Mouse (Mus musculus): ENCODE results near the gene Prdx1. TPM values are rescaled to one million over a fixed set of nuclear protein-coding genes. Genes with fewer than 3 reads are reported as not detected.
"Not testable (repeated sequence)": the region's sequence is repeated elsewhere in the genome, so short reads cannot be mapped to it uniquely, and the experiment has no call there.

Prdx1 gene
- polyA plus RNA-seq, 1 experiment from 2014 or later = 1,174 TPM

DNA sequence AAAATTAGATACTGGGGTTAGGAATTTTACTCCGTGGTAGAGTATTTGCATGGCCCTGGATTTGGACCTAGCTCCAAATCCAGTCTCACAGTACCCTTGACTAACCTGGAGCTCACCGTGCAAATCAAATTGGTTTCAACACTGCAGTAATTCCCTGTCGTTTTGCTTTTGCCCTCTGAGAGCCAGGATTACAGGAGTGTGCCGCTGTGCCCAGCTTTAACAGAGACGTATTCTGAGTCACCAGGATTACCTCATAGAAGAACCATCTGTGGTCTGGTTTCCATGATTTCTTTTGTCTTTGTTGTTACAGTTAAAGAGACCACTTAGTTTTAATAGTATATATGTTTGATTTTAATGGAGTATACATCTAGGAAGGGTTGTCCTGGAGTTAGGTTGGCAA lies 6.2 kb upstream of the Prdx1 start:
- H3K27me3 ChIP-seq = no peaks in the 10 kb centered on the region
- H3K9ac ChIP-seq = no peak overlapping the region
- WGBS = 53% methylated on average over 5 of the region's 5 CpGs
- ATAC-seq (ENCODE audit: insufficient number of reproducible peaks, low FRiP score, low TSS enrichment, low read depth) = no peak
- H3K27ac ChIP-seq (replicated peaks) = no peak overlapping the region
- no peaks in the 10 kb centered on the region for H3K36me3 ChIP-seq
- no peak overlapping the region for H3K4me2 ChIP-seq (replicated peaks)
- H3K9me3 ChIP-seq (replicated peaks) = no peaks in the 10 kb centered on the region
- no peak overlapping the region for H3K4me3 ChIP-seq (replicated peaks)
- no peaks in the 10 kb centered on the region for H3K4me1 ChIP-seq

DNA sequence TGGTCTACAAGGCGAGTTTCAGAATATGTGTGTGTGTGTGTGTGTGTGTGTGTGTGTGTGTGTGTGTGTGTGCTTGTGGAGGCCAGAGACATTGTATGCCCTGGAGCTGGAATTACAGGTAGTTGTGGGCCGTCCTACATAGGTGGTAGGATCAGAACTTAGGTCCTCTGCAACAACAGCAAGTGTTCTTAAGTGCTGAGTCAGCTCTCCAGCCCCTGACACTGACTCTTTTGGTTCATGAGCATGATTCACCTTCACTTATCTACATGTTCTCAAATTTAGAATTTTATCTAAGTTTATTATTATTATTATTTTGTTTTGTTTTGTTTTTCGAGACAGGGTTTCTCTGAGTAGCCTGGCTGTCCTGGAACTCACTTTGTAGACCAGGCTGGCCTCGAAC lies 4.8 kb upstream of the Prdx1 start:
- not testable (repeated sequence) for H3K36me3 ChIP-seq; H3K4me3 ChIP-seq (replicated peaks); H3K27ac ChIP-seq (replicated peaks); ATAC-seq (ENCODE audit: insufficient number of reproducible peaks, low FRiP score, low TSS enrichment, low read depth); H3K4me1 ChIP-seq; H3K27me3 ChIP-seq; H3K9ac ChIP-seq; H3K4me2 ChIP-seq (replicated peaks); H3K9me3 ChIP-seq (replicated peaks)
- WGBS = 87% methylated on average over 4 of the region's 4 CpGs

DNA sequence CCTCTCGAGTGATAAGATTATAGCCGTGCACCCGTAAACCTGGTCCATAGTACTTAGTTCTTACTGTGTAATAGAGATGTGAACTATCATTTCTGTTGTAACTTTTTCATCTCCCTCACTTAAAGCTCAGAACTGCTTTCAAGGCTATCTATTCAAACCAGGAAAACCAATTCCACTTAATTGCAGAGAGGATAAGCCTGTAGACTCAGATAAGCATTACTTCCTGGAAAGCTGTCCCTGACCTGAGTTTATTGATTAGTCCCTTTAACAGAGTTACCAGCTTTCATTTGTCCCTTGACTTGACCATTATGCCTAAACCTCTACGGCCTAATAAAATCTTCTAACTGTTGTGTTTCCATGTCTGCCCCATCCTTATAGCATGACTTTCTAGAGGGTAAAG lies 1.4 kb upstream of the Prdx1 start:
- no peak overlapping the region for H3K9ac ChIP-seq
- no peak overlapping the region for H3K4me3 ChIP-seq (replicated peaks)
- 90% methylated on average over 4 of the region's 4 CpGs for WGBS
- no peak overlapping the region for H3K4me2 ChIP-seq (replicated peaks)
- no peaks in the 10 kb centered on the region for H3K27me3 ChIP-seq
- peaks cover 13% of the 10 kb centered on the region for H3K36me3 ChIP-seq
- no peak overlapping the region for H3K27ac ChIP-seq (replicated peaks)
- no peak for ATAC-seq (ENCODE audit: insufficient number of reproducible peaks, low FRiP score, low TSS enrichment, low read depth)
- H3K4me1 ChIP-seq = peaks cover 19% of the 10 kb centered on the region
- no peaks in the 10 kb centered on the region for H3K9me3 ChIP-seq (replicated peaks)

DNA sequence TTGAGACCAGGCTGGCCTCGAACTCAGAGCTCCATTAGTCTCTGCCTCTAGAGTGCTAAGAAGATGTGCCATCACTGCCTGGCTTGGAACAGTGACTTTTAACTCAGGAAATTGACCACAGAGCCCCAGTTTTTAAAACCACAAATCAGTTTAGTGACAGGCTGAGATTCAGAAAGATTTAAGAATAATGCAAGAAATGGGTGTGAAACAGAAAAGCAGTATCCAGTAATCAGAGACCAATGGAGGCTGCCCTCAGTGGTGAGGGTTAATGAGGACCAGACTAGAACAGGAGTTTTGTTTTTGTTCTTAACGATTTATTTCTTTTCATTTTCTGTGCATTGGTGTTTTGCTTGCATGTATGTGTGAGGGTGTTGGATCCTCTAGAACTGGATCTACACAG lies 679 bp upstream of the Prdx1 start:
- Histone ChIP-seq H3K27me3 (no peaks in the 10 kb centered on the region), H3K4me3 (replicated peaks) (peak overlapping the region; percentile 87), H3K27ac (replicated peaks) (peak overlapping the region; percentile 99), H3K4me1 (peaks cover 19% of the 10 kb centered on the region), H3K9ac (no peak overlapping the region), H3K9me3 (replicated peaks) (no peaks in the 10 kb centered on the region), H3K36me3 (peaks cover 19% of the 10 kb centered on the region), H3K4me2 (replicated peaks) (peak overlapping the region; percentile 63)
- WGBS = 56% methylated on average over 2 of the region's 2 CpGs
- no peak for ATAC-seq (ENCODE audit: insufficient number of reproducible peaks, low FRiP score, low TSS enrichment, low read depth)

DNA sequence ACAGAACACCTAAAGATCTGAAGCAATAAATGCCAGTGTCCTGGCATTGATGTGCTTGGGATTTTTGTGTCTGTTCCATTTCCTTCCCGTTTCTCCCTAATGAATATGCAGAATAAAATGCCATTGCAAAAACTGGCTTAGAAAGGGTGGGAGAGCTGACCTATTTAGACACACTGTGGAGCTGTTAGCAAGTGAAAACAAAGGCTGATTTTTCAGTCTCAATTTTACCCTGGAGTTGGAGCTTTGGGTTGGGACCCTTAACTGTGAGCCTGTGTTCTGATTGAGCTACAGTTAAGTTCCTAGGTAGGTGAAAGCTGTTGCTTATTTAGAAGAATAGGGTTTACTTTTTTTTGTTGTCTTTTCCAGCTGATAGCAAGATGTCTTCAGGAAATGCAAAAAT lies 1.7 kb downstream of the Prdx1 start:
- Histone ChIP-seq H3K27ac (replicated peaks) (no peak overlapping the region), H3K4me2 (replicated peaks) (peak overlapping the region; percentile 63), H3K27me3 (no peaks in the 10 kb centered on the region), H3K4me1 (peaks cover 19% of the 10 kb centered on the region), H3K36me3 (peaks cover 36% of the 10 kb centered on the region), H3K9ac (0 out of 2 replicates have a peak overlapping the region, but pooled peaks have one; percentile 69), H3K9me3 (replicated peaks) (no peaks in the 10 kb centered on the region), H3K4me3 (replicated peaks) (peak overlapping the region; percentile 87)
- no peak for ATAC-seq (ENCODE audit: insufficient number of reproducible peaks, low FRiP score, low TSS enrichment, low read depth)
- WGBS = 15% methylated on average over 1 of the region's 1 CpGs

DNA sequence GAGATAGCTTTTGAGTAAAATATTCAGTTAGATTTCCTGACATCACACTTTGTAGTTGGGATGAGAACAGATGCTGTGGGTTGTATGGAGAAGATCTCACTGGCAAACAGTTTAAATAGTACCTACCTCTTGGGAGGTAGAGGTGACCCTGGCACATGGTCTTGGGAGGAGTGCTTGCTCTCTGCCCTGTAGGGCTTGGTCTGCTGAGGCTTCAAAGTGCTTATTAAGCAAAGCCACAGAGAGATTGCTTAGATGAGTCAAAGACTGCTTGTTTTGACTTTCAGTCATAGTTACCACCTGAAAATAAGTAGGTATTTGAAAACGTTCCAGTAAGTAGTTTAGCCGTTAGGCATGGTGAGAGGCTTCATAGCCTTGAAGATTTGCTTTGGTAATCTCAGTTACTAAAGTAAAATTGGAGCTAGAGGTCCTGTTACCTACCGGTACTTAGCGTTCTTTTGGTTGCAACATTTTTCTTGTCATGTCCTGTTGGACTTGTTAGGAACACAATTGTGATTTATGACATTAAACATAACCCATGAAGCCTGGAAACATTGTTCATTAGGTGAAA lies 4.0 kb downstream of the Prdx1 start:
- Histone ChIP-seq H3K4me3 (replicated peaks) (no peak overlapping the region), H3K36me3 (peaks cover 58% of the 10 kb centered on the region), H3K27ac (replicated peaks) (no peak overlapping the region), H3K9me3 (replicated peaks) (no peaks in the 10 kb centered on the region), H3K27me3 (no peaks in the 10 kb centered on the region), H3K4me2 (replicated peaks) (no peak overlapping the region), H3K4me1 (peaks cover 19% of the 10 kb centered on the region), H3K9ac (no peak overlapping the region)
- 83% methylated on average over 4 of the region's 4 CpGs for WGBS
- no peak for ATAC-seq (ENCODE audit: insufficient number of reproducible peaks, low FRiP score, low TSS enrichment, low read depth)

DNA sequence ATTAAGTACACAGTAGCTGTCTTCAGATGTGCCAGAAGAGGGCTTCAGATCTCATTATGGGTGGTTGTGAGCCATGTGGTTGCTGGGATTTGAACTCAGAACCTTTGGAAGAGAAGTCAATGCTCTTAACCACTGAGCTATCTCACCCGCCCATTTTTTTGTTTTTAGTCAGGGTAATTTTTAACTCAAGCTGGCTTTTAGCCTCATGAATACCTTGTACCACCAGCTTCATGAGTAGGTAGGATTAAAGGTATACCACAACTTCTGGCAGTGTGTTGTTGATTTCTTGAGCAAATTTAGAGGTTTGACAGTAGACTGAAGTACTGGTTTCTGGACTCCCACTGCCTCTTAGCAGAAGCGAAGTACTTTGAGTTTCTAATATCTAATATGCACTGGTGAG lies 6.8 kb downstream of the Prdx1 start:
- no peak overlapping the region for H3K9ac ChIP-seq
- H3K36me3 ChIP-seq = peaks cover 83% of the 10 kb centered on the region
- peaks cover 2% of the 10 kb centered on the region for H3K4me1 ChIP-seq
- no peak overlapping the region for H3K4me2 ChIP-seq (replicated peaks)
- no peaks in the 10 kb centered on the region for H3K9me3 ChIP-seq (replicated peaks)
- 91% methylated on average over 2 of the region's 2 CpGs for WGBS
- H3K4me3 ChIP-seq (replicated peaks) = no peak overlapping the region
- no peak for ATAC-seq (ENCODE audit: insufficient number of reproducible peaks, low FRiP score, low TSS enrichment, low read depth)
- H3K27ac ChIP-seq (replicated peaks) = no peak overlapping the region
- no peaks in the 10 kb centered on the region for H3K27me3 ChIP-seq

DNA sequence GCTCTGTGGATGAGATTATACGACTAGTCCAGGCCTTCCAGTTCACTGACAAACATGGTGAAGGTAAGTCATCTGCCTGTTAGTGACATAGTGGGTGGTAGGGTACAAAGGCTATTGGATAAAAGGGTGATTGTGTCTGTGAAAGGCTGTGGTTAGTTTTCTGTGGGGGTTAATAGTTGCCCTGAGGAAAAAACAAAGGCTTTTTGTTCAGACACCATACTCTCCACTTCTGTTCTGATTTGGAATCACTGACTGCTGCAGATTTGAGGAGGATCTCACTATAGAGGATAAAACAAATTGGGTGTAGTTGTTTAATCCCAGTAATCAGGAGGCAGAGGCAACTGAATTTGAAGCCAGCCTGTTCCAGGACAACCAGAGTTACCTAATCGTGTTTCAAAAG lies 8.4 kb downstream of the Prdx1 start:
- Histone ChIP-seq H3K4me2 (replicated peaks) (no peak overlapping the region), H3K9me3 (replicated peaks) (no peaks in the 10 kb centered on the region), H3K27me3 (no peaks in the 10 kb centered on the region), H3K4me1 (no peaks in the 10 kb centered on the region), H3K9ac (no peak overlapping the region), H3K36me3 (peaks cover 83% of the 10 kb centered on the region), H3K4me3 (replicated peaks) (no peak overlapping the region), H3K27ac (replicated peaks) (no peak overlapping the region)
- WGBS = 64% methylated on average over 2 of the region's 2 CpGs
- ATAC-seq (ENCODE audit: insufficient number of reproducible peaks, low FRiP score, low TSS enrichment, low read depth) = no peak

DNA sequence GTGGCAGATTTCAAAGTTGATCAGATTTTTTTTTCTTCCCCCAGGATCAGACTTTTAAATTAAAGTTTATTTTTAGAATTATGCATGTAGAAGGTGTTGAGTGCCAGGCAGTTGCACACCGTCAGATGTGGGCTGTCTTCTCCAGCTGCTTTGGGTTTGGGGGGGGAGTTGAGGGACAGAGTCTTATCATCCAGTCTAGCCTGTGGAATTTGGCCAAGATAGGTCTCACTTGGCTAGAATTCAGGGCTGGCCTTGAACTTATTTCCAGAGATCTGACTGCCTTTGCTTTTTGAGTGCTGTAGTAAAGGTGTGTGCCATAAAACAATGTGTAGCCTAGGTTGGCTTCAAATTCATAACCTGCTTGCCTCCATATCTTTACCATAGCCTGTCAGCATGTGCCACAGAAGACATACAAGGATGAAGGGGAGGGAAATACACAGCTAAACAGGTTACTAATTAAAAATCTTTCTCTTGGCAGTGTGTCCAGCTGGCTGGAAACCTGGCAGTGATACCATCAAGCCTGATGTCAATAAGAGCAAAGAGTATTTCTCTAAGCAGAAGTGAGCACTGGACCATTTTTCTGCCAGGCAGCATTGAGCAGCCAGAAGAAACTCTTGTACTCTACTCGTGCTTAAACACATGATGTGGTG lies 13.5 kb downstream of the Prdx1 start:
- 71% methylated on average over 2 of the region's 2 CpGs for WGBS
- no peaks in the 10 kb centered on the region for H3K27me3 ChIP-seq
- H3K36me3 ChIP-seq = peaks cover 72% of the 10 kb centered on the region
- H3K4me2 ChIP-seq (replicated peaks) = no peak overlapping the region
- no peaks in the 10 kb centered on the region for H3K9me3 ChIP-seq (replicated peaks)
- H3K27ac ChIP-seq (replicated peaks) = no peak overlapping the region
- ATAC-seq (ENCODE audit: insufficient number of reproducible peaks, low FRiP score, low TSS enrichment, low read depth) = no peak
- no peak overlapping the region for H3K4me3 ChIP-seq (replicated peaks)
- H3K4me1 ChIP-seq = no peaks in the 10 kb centered on the region
- H3K9ac ChIP-seq = no peak overlapping the region

DNA sequence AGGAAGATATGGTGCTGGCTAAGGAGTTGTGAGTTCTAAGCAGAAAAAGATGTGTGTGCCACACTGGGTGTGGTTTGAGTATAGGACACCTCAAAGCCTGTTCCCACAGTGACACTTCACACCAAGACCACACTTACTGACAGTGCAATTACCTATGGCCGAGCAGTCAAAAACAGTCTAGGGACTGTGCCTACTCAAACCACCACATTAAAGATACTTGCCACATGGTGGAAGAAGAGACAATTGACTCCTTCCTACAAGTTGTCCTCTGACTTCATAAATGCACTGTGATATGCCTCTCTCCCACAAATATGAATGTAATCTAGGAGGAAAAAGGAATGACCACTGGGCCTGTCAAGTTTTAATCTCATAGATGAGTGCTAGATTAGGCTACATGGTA lies 15.6 kb downstream of the Prdx1 start:
- H3K9me3 ChIP-seq (replicated peaks) = no peaks in the 10 kb centered on the region
- no peak for ATAC-seq (ENCODE audit: insufficient number of reproducible peaks, low FRiP score, low TSS enrichment, low read depth)
- no peaks in the 10 kb centered on the region for H3K4me1 ChIP-seq
- H3K27me3 ChIP-seq = no peaks in the 10 kb centered on the region
- H3K4me2 ChIP-seq (replicated peaks) = no peak overlapping the region
- H3K36me3 ChIP-seq = peaks cover 53% of the 10 kb centered on the region
- H3K27ac ChIP-seq (replicated peaks) = no peak overlapping the region
- no peak overlapping the region for H3K9ac ChIP-seq
- WGBS = 73% methylated on average over 1 of the region's 1 CpGs
- H3K4me3 ChIP-seq (replicated peaks) = no peak overlapping the region

DNA sequence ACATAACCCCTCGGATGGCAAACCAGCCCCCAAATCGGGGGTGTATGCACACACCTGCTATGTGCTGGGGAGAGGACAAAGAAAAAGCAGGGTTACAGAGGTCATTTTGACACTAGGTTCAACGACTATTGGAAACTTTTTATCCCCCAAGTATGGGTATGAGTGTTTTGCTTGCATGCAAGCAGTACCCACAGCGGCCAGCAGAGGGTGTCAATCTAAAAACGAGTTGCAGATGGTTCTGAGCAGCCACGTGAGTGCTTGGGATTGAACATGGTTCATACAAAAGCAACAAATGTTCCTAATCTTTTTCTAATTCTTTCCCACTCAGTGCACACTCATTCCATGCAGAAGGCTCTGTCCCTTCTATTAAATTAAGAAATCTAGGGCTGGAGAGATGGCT lies 18.5 kb downstream of the Prdx1 start:
- no peak overlapping the region for H3K27ac ChIP-seq (replicated peaks)
- no peak overlapping the region for H3K9ac ChIP-seq
- no peak for ATAC-seq (ENCODE audit: insufficient number of reproducible peaks, low FRiP score, low TSS enrichment, low read depth)
- no peaks in the 10 kb centered on the region for H3K27me3 ChIP-seq
- no peak overlapping the region for H3K4me2 ChIP-seq (replicated peaks)
- peaks cover 31% of the 10 kb centered on the region; the same call in 1 of the 2 replicates for H3K36me3 ChIP-seq
- peaks cover 4% of the 10 kb centered on the region; the same call in 1 of the 2 replicates for H3K4me1 ChIP-seq
- 39% methylated on average over 6 of the region's 6 CpGs for WGBS
- no peak overlapping the region for H3K4me3 ChIP-seq (replicated peaks)
- H3K9me3 ChIP-seq (replicated peaks) = no peaks in the 10 kb centered on the region

DNA sequence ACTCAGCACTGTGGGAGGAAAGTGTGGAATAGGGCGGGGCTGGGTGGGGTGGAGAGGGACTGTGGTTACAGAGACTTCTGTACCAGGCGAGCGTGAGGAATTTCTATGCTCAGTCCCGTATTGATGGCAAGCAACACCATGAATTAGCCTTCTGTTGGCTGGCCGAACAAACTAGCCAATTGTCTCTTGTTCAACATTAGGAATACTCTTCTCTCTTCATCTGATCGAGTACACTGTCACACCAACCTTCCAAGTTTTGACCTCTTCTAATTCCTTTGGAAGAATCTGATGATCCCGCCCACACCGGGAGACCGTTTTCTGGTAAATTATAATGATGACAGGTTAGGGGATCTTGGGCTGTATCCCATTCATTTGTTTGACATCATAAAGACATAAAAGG lies 22.3 kb downstream of the Prdx1 start:
- ATAC-seq (ENCODE audit: insufficient number of reproducible peaks, low FRiP score, low TSS enrichment, low read depth) = no peak
- Histone ChIP-seq H3K4me2 (replicated peaks) (peak overlapping the region; percentile 81), H3K4me1 (peaks cover 12% of the 10 kb centered on the region), H3K4me3 (replicated peaks) (peak overlapping the region; percentile 63), H3K27ac (replicated peaks) (no peak overlapping the region), H3K9ac (peak overlapping the region; percentile 31), H3K9me3 (replicated peaks) (no peaks in the 10 kb centered on the region), H3K27me3 (no peaks in the 10 kb centered on the region), H3K36me3 (0 out of 2 replicates have a peak, but pooled peaks cover 8% of the 10 kb centered on the region)
- 7% methylated on average over 9 of the region's 9 CpGs for WGBS
